Mouse (Mus musculus): ENCODE data around the gene Rps18. TPM values are rescaled to one million over a fixed set of nuclear protein-coding genes. Genes with fewer than 3 reads are reported as not detected.
A peak's percentile ranks its signal among the peaks of the same experiment; 100 is the strongest.

Gene Rps18
- total and polyA plus RNA-seq, 3 experiments = 286 to 1,183 TPM; not detected in 1

- no peaks in the 10 kb centered on the region for H3K79me2 ChIP-seq (ENCODE audit: control insufficient read depth, insufficient read depth, low read length, poor library complexity)
- H3K4me1 ChIP-seq (ENCODE audit: control insufficient read depth in 1 of 2, insufficient read depth in 2 of 2, low read length in 2 of 2) = no peaks in the 10 kb centered on the region
- peaks cover 0 to 1% of the 10 kb centered on the region in 2 experiments; a peak in 1 of 4 replicates for H3K27me3 ChIP-seq (ENCODE audit: control insufficient read depth in 1 of 2, insufficient read depth in 2 of 2, low read length in 2 of 2)
- no peak overlapping the region for H3K4me3 ChIP-seq (ENCODE audit: control insufficient read depth in 1 of 2, insufficient read depth in 1 of 2, low read depth in 2 of 2, low read length in 2 of 2)
- no peak overlapping the region for H3K27ac ChIP-seq (ENCODE audit: control insufficient read depth, low read depth, low read length)
- TF ChIP-seq ETS1 (IDR thresholded peaks at IDR 0.05; ENCODE audit: low read depth, low read length) = no peak
- no peak for TF ChIP-seq TAL1 (IDR thresholded peaks at IDR 0.05; ENCODE audit: low read length)
- no peak for TF ChIP-seq MYC (IDR thresholded peaks at IDR 0.05; ENCODE audit: low read depth, low read length)
- TF ChIP-seq GATA1 (IDR thresholded peaks at IDR 0.05; ENCODE audit: low read depth, low read length) = no peak
- no peak for TF ChIP-seq ELF1 (IDR thresholded peaks at IDR 0.05; ENCODE audit: low read depth, low read length)
- TF ChIP-seq SIN3A (IDR thresholded peaks at IDR 0.05; ENCODE audit: low read length) = peak; percentile 99
- TF ChIP-seq MXI1 (IDR thresholded peaks at IDR 0.05; ENCODE audit: low read depth, low read length) = peak; percentile 97
- no peak overlapping the region for H3K9ac ChIP-seq (ENCODE audit: control insufficient read depth, low read depth, low read length, poor library complexity, severe bottlenecking)
- no peaks in the 10 kb centered on the region for H3K36me3 ChIP-seq (ENCODE audit: control insufficient read depth in 1 of 2, insufficient read depth in 2 of 2, low read length in 2 of 2)
- DNase-seq (ENCODE audit: low read depth, low spot score) = peak; percentile 85
- no peaks in the 10 kb centered on the region for H3K9me3 ChIP-seq (replicated peaks; ENCODE audit: insufficient read depth, low read length)
Measured at GRCm38 (mm10) chr17:33972691-33973090, 16.9 kb upstream of the Rps18 start.

GRCm38 (mm10) chr17:33969394-33969793 is 13.6 kb upstream of the Rps18 start:
- no peak overlapping the region for H3K9ac ChIP-seq (ENCODE audit: control insufficient read depth, low read depth, low read length, poor library complexity, severe bottlenecking)
- H3K27me3 ChIP-seq (ENCODE audit: control insufficient read depth in 1 of 2, insufficient read depth in 2 of 2, low read length in 2 of 2) = peaks cover 0 to 1% of the 10 kb centered on the region in 2 experiments; a peak in 1 of 4 replicates
- no peaks in the 10 kb centered on the region for H3K9me3 ChIP-seq (replicated peaks; ENCODE audit: insufficient read depth, low read length)
- H3K79me2 ChIP-seq (ENCODE audit: control insufficient read depth, insufficient read depth, low read length, poor library complexity) = no peaks in the 10 kb centered on the region
- no peak overlapping the region for H3K27ac ChIP-seq (ENCODE audit: control insufficient read depth, low read depth, low read length)
- TF ChIP-seq CTCF (IDR thresholded peaks at IDR 0.05 in 2 of 3, conservative IDR thresholded peaks at IDR 0.05 in 1 of 3; ENCODE audit: control insufficient read depth in 1 of 3, insufficient read depth in 1 of 3, low read depth in 2 of 3, low read length in 3 of 3, poor library complexity in 1 of 3, severe bottlenecking in 1 of 3) (peak; percentile 11 to 37 (median 16); a peak in 2 of 6 replicates), MYB (IDR thresholded peaks at IDR 0.05; ENCODE audit: low read depth, low read length) (no peak)
- no peaks in the 10 kb centered on the region for H3K36me3 ChIP-seq (ENCODE audit: control insufficient read depth in 1 of 2, insufficient read depth in 2 of 2, low read length in 2 of 2)
- DNase-seq (ENCODE audit: low read depth, low spot score) = peak; percentile 34
- no peaks in the 10 kb centered on the region for H3K4me1 ChIP-seq (ENCODE audit: control insufficient read depth in 1 of 2, insufficient read depth in 2 of 2, low read length in 2 of 2)
- H3K4me3 ChIP-seq (ENCODE audit: control insufficient read depth in 1 of 2, insufficient read depth in 1 of 2, low read depth in 2 of 2, low read length in 2 of 2) = no peak overlapping the region

- H3K4me3 ChIP-seq (ENCODE audit: control insufficient read depth in 1 of 2, insufficient read depth in 1 of 2, low read depth in 2 of 2, low read length in 2 of 2) = no peak overlapping the region
- no peaks in the 10 kb centered on the region for H3K4me1 ChIP-seq (ENCODE audit: control insufficient read depth in 1 of 2, insufficient read depth in 2 of 2, low read length in 2 of 2)
- DNase-seq (ENCODE audit: low read depth, low spot score) = peak; percentile 75
- H3K27me3 ChIP-seq (ENCODE audit: control insufficient read depth in 1 of 2, insufficient read depth in 2 of 2, low read length in 2 of 2) = peaks cover 0 to 1% of the 10 kb centered on the region in 2 experiments; a peak in 1 of 4 replicates
- H3K9ac ChIP-seq (ENCODE audit: control insufficient read depth, low read depth, low read length, poor library complexity, severe bottlenecking) = no peak overlapping the region
- H3K27ac ChIP-seq (ENCODE audit: control insufficient read depth, low read depth, low read length) = no peak overlapping the region
- H3K79me2 ChIP-seq (ENCODE audit: control insufficient read depth, insufficient read depth, low read length, poor library complexity) = no peaks in the 10 kb centered on the region
- no peaks in the 10 kb centered on the region for H3K36me3 ChIP-seq (ENCODE audit: control insufficient read depth in 1 of 2, insufficient read depth in 2 of 2, low read length in 2 of 2)
- H3K9me3 ChIP-seq (replicated peaks; ENCODE audit: insufficient read depth, low read length) = no peaks in the 10 kb centered on the region
- TF ChIP-seq POLR2AphosphoS2 (IDR thresholded peaks at IDR 0.05; ENCODE audit: low read length) (no peak), TCF12 (IDR thresholded peaks at IDR 0.05; ENCODE audit: low read depth, low read length) (no peak), ZKSCAN1 (IDR thresholded peaks at IDR 0.05; ENCODE audit: low read depth, low read length) (no peak), MYB (IDR thresholded peaks at IDR 0.05; ENCODE audit: low read depth, low read length) (no peak), CHD2 (IDR thresholded peaks at IDR 0.05; ENCODE audit: low read length) (no peak), KAT2A (conservative IDR thresholded peaks at IDR 0.05; ENCODE audit: low read depth, low read length) (no peak), USF1 (IDR thresholded peaks at IDR 0.05; ENCODE audit: low read depth, low read length) (peak; percentile 85), MAX (IDR thresholded peaks at IDR 0.05; ENCODE audit: low read length) (0 out of 2 replicates have a peak, but pooled peaks have one; percentile 15), SMC3 (IDR thresholded peaks at IDR 0.05; ENCODE audit: low read depth, low read length) (0 out of 2 replicates have a peak, but pooled peaks have one; percentile 14), TBP (IDR thresholded peaks at IDR 0.05; ENCODE audit: low read depth, low read length) (0 out of 2 replicates have a peak, but pooled peaks have one; percentile 28), RCOR1 (IDR thresholded peaks at IDR 0.05; ENCODE audit: low read depth, low read length) (no peak), TAL1 (IDR thresholded peaks at IDR 0.05; ENCODE audit: low read length) (no peak), NRF1 (IDR thresholded peaks at IDR 0.05; ENCODE audit: insufficient read depth, low read depth, low read length, poor library complexity, severe bottlenecking) (no peak), EP300 (IDR thresholded peaks at IDR 0.05; ENCODE audit: low read depth in 1 of 2, low read length in 2 of 2) (no peak), MEF2A (IDR thresholded peaks at IDR 0.05; ENCODE audit: extremely low read depth, insufficient replicate concordance, low read depth, low read length, poor library complexity, severe bottlenecking) (no peak), CHD1 (IDR thresholded peaks at IDR 0.05; ENCODE audit: low read depth, low read length) (no peak), SIN3A (IDR thresholded peaks at IDR 0.05; ENCODE audit: low read length) (no peak), JUND (IDR thresholded peaks at IDR 0.05; ENCODE audit: low read depth, low read length) (no peak), ELF1 (IDR thresholded peaks at IDR 0.05; ENCODE audit: low read depth, low read length) (no peak), MXI1 (IDR thresholded peaks at IDR 0.05; ENCODE audit: low read depth, low read length) (no peak), ZMIZ1 (IDR thresholded peaks at IDR 0.05; ENCODE audit: low read depth, low read length) (no peak), POLR2A (IDR thresholded peaks at IDR 0.05; ENCODE audit: control insufficient read depth in 1 of 2, insufficient read depth in 1 of 2, low read depth in 1 of 2, low read length in 2 of 2, poor library complexity in 1 of 2) (no peak)
Measured at GRCm38 (mm10) chr17:33968927-33969326, 13.1 kb upstream of the Rps18 start.

Measured in MEL (cell line).